Mouse (Mus musculus) bone marrow, adult 2 months (tissue): Measurements from ENCODE around the gene Ddx11. TPM values are rescaled to one million over a fixed set of nuclear protein-coding genes. Genes with fewer than 3 reads are reported as not detected.

Source experiments
- H3K27ac ChIP-seq: fragments of 200-500 bp; 2 replicates; pipeline ENCODE4 v1.5.1; 2012; ENCODE audit warnings: low read depth, mild to moderate bottlenecking, control low read depth, inconsistent platforms, low read length; ENCODE audit not compliant: control insufficient read depth, poor library complexity, insufficient read depth
- H3K4me1 ChIP-seq: fragments of 200-500 bp; 2 replicates; pipeline ENCODE4 v1.6.1; 2011; ENCODE audit warnings: low read length; ENCODE audit not compliant: control insufficient read depth, insufficient read depth
- H3K4me3 ChIP-seq: fragments of 200-500 bp; replicated peaks from 2 replicates; pipeline ENCODE3; 2011; ENCODE audit warnings: mild to moderate bottlenecking, low read depth, low read length, control low read depth; ENCODE audit not compliant: control insufficient read depth
- CTCF ChIP-seq: fragments of 200-500 bp; IDR thresholded peaks from 2 replicates; pipeline ENCODE4 v1.5.1; 2011; ENCODE audit warnings: low read length, control low read depth; ENCODE audit not compliant: control insufficient read depth, insufficient read depth
- POLR2A ChIP-seq: fragments of 200-500 bp; IDR thresholded peaks from 2 replicates; pipeline ENCODE4 v1.6.1; 2011; ENCODE audit warnings: low read depth, mild to moderate bottlenecking, control low read depth, low read length, borderline replicate concordance; ENCODE audit not compliant: control insufficient read depth
- WGBS: fragments of 180-500 bp; shearing (Covaris S2); methylation state at CpG from one replicate; pipeline ENCODE4 v1.1.7; 2018; 5-methylcytosine and 5-hydroxymethylcytosine counted together
- polyA plus RNA-seq: library from polyadenylated mRNA; stranded (reverse); fragments of >200 nt; gene quantifications from 2 replicates; pipeline ENCODE4 v1.2.4, GENCODE M21; 2011; ENCODE audit warnings: low replicate concordance; ENCODE audit not compliant: missing spikeins, insufficient read depth, insufficient read length

Ddx11 gene
- 13.2 and 27.6 TPM in 2 replicates for polyA plus RNA-seq

- peak within 1 kb of the TSS; percentile 73 for H3K4me3 ChIP-seq
- no peak for TF ChIP-seq CTCF
- peak; percentile 83; the same call in 1 of the 2 replicates for TF ChIP-seq POLR2A
- H3K27ac ChIP-seq = peak within 1 kb of the TSS; percentile 73
- peaks cover 2% of the 10 kb centered on the region; the same call in 1 of the 2 replicates for H3K4me1 ChIP-seq
- WGBS = 4% methylated on average over 45 of the region's 45 CpGs
Measured at GRCm38 (mm10) chr17:66123066-66123815, at the start of gene Ddx11. Gene Ddx11, plus strand, starts transcription at chr17:66123520.

DNA sequence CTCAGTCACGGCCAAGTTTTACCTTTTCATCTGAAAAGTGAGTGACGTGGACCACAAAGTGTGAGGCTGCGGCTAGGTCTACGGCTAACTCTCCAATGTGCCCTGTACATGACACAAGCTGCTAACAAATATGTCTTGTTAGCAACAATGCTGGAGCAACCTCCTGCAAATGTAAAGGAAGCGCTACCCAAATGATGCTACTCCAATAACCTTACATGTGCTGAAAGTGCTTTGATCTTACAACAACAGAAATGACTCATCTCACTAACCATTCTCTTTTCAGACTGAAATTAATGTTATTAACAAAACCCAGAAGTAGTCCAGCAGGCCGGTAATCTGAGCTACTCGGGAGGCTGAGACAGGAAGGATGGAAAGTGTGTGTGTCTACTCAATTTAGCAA is 49.3 kb upstream of the Ddx11 start:
- H3K4me3 ChIP-seq = no peak overlapping the region
- no peak for TF ChIP-seq POLR2A
- TF ChIP-seq CTCF = no peak
- 74% methylated on average over 7 of the region's 7 CpGs for WGBS
- H3K27ac ChIP-seq = no peak overlapping the region
- H3K4me1 ChIP-seq = peaks cover 1% of the 10 kb centered on the region; the same call in 1 of the 2 replicates

DNA sequence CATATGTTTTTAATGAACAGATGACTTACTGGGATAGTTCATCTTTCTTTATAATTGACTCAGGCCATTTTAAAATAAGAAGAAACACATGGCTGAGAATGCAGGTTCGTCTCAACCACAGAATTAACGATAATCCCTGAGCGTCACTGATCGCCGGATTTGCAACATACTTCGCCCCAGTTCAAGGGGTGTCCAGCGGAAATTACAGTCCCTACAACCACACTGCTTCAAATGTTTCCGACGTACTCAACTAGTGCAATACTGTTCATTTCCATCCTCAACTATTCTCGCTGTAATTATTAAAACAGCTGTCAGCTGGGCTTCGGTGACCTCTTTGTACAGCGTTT is 47.5 kb upstream of the Ddx11 start:
- Histone ChIP-seq H3K4me3 (peak overlapping the region; percentile 93), H3K27ac (peak overlapping the region; percentile 100; the same call in 1 of the 2 replicates), H3K4me1 (peaks cover 1% of the 10 kb centered on the region; the same call in 1 of the 2 replicates)
- TF ChIP-seq CTCF (no peak), POLR2A (no peak)
- WGBS = 1% methylated on average over 12 of the region's 12 CpGs

DNA sequence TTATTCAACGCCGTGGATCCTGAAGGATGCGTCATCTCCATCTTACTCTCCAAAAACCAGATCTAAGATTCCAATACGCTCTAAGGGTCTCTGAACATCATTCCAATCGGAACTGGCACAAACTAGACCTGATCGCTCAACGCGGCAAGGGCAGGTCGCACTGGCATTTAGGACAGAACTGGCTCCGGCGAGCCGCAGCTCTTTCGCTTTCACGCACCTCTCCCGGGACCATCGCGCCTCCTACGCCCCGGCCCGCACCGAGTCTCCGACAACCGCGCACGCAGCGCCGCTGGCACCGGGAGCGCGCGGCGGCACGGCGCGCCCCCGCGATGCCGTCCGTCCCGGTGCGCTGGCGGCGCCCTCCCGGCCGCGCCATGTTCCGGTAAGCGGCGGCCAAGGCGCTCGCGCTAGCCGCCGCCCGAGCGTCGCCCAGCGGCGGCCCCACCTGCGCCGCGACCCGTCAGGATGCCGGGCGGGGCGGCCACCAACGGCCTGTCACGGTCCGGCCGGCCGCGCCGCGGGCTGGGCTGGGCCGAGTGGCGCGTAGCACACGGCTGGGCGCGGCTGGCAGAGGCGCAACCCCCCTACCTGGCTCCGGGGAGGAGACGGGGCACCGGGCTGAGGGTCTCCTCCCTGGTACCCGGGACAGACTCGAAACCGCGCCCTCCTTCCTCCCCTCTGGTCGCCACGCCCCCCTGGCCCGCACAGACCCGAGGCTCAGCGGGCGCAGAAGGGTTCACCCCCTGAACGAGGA is 47.0 kb upstream of the Ddx11 start:
- peak overlapping the region; percentile 93 for H3K4me3 ChIP-seq
- WGBS = 4% methylated on average over 82 of the region's 95 CpGs
- peak overlapping the region; percentile 100 for H3K27ac ChIP-seq
- H3K4me1 ChIP-seq = peaks cover 1% of the 10 kb centered on the region; the same call in 1 of the 2 replicates
- TF ChIP-seq POLR2A (peak; percentile 31; the same call in 1 of the 2 replicates), CTCF (no peak)

- Histone ChIP-seq H3K4me1 (peaks cover 1% of the 10 kb centered on the region; the same call in 1 of the 2 replicates), H3K4me3 (peak within 1 kb of the TSS; percentile 93), H3K27ac (peak within 1 kb of the TSS; percentile 100)
- 1% methylated on average over 53 of the region's 53 CpGs for WGBS
- TF ChIP-seq POLR2A (peak; percentile 65; the same call in 1 of the 2 replicates), CTCF (no peak)
Measured at GRCm38 (mm10) chr17:66076934-66077333, 46.4 kb upstream of the Ddx11 start, which contains the start of gene Ankrd12. Gene Ankrd12, minus strand, starts transcription at chr17:66077089.

DNA sequence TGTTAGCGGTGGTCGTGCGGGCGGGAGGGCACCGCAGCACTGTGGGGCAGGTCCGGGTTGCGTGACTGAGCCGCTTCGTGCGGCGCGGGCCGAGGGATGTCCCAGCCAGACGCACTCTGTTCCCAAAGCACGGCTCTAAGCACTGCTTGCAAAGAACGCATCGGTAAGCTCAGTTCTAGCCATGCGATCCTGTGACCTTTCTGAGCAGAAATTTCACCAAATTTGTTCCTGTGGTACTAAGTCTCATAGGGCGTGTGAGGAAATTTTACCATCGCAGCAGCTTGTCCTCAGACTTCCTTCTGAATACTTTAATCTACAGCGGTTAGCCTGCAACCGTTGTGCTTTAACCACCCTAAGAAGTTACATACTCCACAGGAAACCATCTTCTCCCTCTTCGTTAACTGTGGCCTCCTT is 45.9 kb upstream of the Ddx11 start:
- Histone ChIP-seq H3K27ac (peak overlapping the region; percentile 100), H3K4me3 (peak overlapping the region; percentile 93), H3K4me1 (peaks cover 1% of the 10 kb centered on the region; the same call in 1 of the 2 replicates)
- no peak for TF ChIP-seq CTCF
- no peak for TF ChIP-seq POLR2A
- under 1% methylated on average over 23 of the region's 23 CpGs for WGBS

- no peak overlapping the region for H3K4me3 ChIP-seq
- no peaks in the 10 kb centered on the region for H3K4me1 ChIP-seq
- no peak overlapping the region for H3K27ac ChIP-seq
- WGBS = 76% methylated on average over 1 of the region's 1 CpGs
- TF ChIP-seq POLR2A (no peak), CTCF (no peak)
Measured at GRCm38 (mm10) chr17:66084486-66084885, 38.8 kb upstream of the Ddx11 start.

- 100% methylated on average over 1 of the region's 1 CpGs for WGBS
- H3K27ac ChIP-seq = no peak overlapping the region
- TF ChIP-seq CTCF (no peak), POLR2A (no peak)
- H3K4me3 ChIP-seq = no peak overlapping the region
- H3K4me1 ChIP-seq = no peaks in the 10 kb centered on the region
Measured at GRCm38 (mm10) chr17:66085038-66085437, 38.3 kb upstream of the Ddx11 start.
